Mouse (Mus musculus) midbrain, postnatal 0 days (tissue): Measurements from ENCODE around the gene Mdk. TPM values are rescaled to one million over a fixed set of nuclear protein-coding genes. Genes with fewer than 3 reads are reported as not detected.

Source experiments
- ATAC-seq: fragments of 200-750 bp; cut with Nextera tagmentation; 2 replicates; pipeline ENCODE4 v1.8.0; 2017; ENCODE audit warnings: moderate number of reproducible peaks, mild to moderate bottlenecking, moderate TSS enrichment, moderate library complexity; ENCODE audit not compliant: low FRiP score
- DNase-seq: peaks from one replicate; pipeline ENCODE4 v3.0.0-alpha.2; 2015; ENCODE audit warnings: low spot score
- H3K27ac ChIP-seq: fragments of 300-500 bp; sonication (generic); 2 replicates; pipeline ENCODE4 v1.5.1; 2014; ENCODE audit warnings: low read depth, mild to moderate bottlenecking, low read length, mixed read lengths
- H3K27me3 ChIP-seq: fragments of 300-500 bp; sonication (generic); 2 replicates; pipeline ENCODE4 v1.6.1; 2014; ENCODE audit warnings: low read length, control low read depth, mixed read lengths; ENCODE audit not compliant: insufficient read depth
- H3K36me3 ChIP-seq: fragments of 300-500 bp; sonication (generic); 2 replicates; pipeline ENCODE4 v1.6.1; 2014; ENCODE audit warnings: low read length, control low read depth, mixed read lengths; ENCODE audit not compliant: insufficient read depth
- H3K4me1 ChIP-seq: fragments of 300-500 bp; sonication (generic); 2 replicates; pipeline ENCODE4 v1.6.1; 2014; ENCODE audit warnings: mild to moderate bottlenecking, control low read depth, antibody characterized with exemption, low read length, mixed read lengths; ENCODE audit not compliant: insufficient read depth
- H3K4me2 ChIP-seq: fragments of 300-500 bp; sonication (generic); 2 replicates; pipeline ENCODE4 v1.6.1; 2014; ENCODE audit warnings: low read depth, mild to moderate bottlenecking, low read length, mixed read lengths; ENCODE audit not compliant: poor library complexity, severe bottlenecking
- H3K4me3 ChIP-seq: fragments of 300-500 bp; sonication (generic); 2 replicates; pipeline ENCODE4 v1.5.1; 2014; ENCODE audit warnings: low read depth, mild to moderate bottlenecking, low read length, moderate library complexity
- H3K9ac ChIP-seq: fragments of 300-500 bp; sonication (generic); replicated peaks from 2 replicates; pipeline ENCODE4 v1.6.1; 2014; ENCODE audit warnings: mild to moderate bottlenecking, low read length, moderate library complexity, mixed read lengths; ENCODE audit not compliant: poor library complexity, severe bottlenecking
- H3K9me3 ChIP-seq: fragments of 300-500 bp; sonication (generic); 2 replicates; pipeline ENCODE4 v1.6.1; 2016; ENCODE audit warnings: low read length, control low read depth
- CTCF ChIP-seq: IDR thresholded peaks from 2 replicates; pipeline ENCODE4 v1.5.1; 2016; ENCODE audit warnings: antibody characterized with exemption, mild to moderate bottlenecking
- WGBS: fragments of 180-500 bp; shearing (Covaris S2); extraction: QIAGEN DNeasy Blood & Tissue Kit; methylation state at CpG from one replicate; pipeline ENCODE4 v1.1.7; 2014; 5-methylcytosine and 5-hydroxymethylcytosine counted together
- polyA plus RNA-seq: library from polyadenylated mRNA; unstranded; fragments of >200 nt; fragmentation: Nextera tagmentation; extraction: Ambion mirVana; gene quantifications from 2 replicates; pipeline ENCODE4 v1.2.1, GENCODE M21; 2015
- total RNA-seq: library from RNA; depleted of rRNA; stranded (reverse); fragments of >200 nt; gene quantifications from 2 replicates; pipeline ENCODE4 v1.2.3, GENCODE M21; 2014

Mdk gene
- total and polyA plus RNA-seq, 2 experiments from 2014 or later = 39.0 to 71.4 TPM

DNA sequence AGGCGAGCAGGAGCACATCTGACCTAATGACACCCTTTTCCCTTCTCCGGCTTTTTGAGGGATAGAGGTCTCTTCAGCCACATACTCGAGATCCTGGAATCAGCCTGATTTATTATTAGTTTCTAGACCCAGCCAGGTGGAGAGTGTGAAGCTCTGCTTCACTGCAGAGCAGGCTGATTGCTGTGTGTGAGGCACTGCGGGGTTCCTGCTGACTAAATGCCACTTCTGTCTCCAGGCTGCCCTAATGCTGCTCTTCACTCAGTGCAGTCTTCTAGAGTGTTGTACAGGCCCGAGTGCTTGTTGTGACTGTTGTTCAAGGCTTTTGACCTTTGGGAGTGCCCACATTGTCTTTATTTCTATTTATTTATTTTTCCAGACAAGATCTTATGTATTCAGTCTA is 29.8 kb downstream of the Mdk start:
- DNase-seq (no peak), ATAC-seq (no peak)
- Histone ChIP-seq H3K4me2 (no peak overlapping the region), H3K4me3 (no peak overlapping the region), H3K9ac (no peak overlapping the region), H3K27ac (no peak overlapping the region), H3K4me1 (no peaks in the 10 kb centered on the region), H3K36me3 (peaks cover 4% of the 10 kb centered on the region; the same call in 1 of the 2 replicates), H3K9me3 (no peaks in the 10 kb centered on the region), H3K27me3 (no peaks in the 10 kb centered on the region)
- WGBS = 62% methylated on average over 5 of the region's 5 CpGs
- no peak for TF ChIP-seq CTCF

GRCm38 (mm10) chr2:91900431-91900830 is 31.7 kb downstream of the Mdk start:
- Histone ChIP-seq H3K9me3 (no peaks in the 10 kb centered on the region), H3K9ac (no peak overlapping the region), H3K27me3 (no peaks in the 10 kb centered on the region), H3K4me1 (no peaks in the 10 kb centered on the region), H3K4me3 (no peak overlapping the region), H3K27ac (no peak overlapping the region), H3K36me3 (no peaks in the 10 kb centered on the region), H3K4me2 (no peak overlapping the region)
- TF ChIP-seq CTCF = no peak
- no peak for ATAC-seq
- 94% methylated on average over 8 of the region's 8 CpGs for WGBS
- DNase-seq = no peak

DNA sequence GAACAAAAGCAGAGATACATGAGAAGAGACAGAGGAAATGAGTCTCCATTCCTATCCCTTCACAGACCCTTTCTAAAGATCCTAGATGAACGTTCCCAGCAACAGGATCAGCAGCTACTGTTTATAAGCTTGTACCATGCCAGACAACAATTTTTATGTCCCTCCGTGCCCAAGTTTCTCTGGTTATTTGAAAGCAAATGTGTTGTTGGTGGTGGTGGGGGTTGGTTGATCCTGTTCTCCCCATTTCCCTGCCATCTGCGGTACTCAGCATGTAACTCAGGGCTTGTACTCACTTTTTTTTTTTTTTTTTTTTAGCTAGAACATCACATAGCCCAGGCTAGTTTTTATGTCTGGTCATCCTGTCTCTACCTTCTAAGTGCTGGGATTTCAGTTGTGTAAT is 33.0 kb downstream of the Mdk start:
- no peaks in the 10 kb centered on the region for H3K9me3 ChIP-seq
- WGBS = 90% methylated on average over 3 of the region's 3 CpGs
- H3K4me2 ChIP-seq = no peak overlapping the region
- H3K4me3 ChIP-seq = no peak overlapping the region
- H3K4me1 ChIP-seq = no peaks in the 10 kb centered on the region
- ATAC-seq (no peak), DNase-seq (no peak)
- no peaks in the 10 kb centered on the region; the same call in 1 of the 2 replicates for H3K36me3 ChIP-seq
- H3K9ac ChIP-seq = no peak overlapping the region
- no peak overlapping the region for H3K27ac ChIP-seq
- H3K27me3 ChIP-seq = no peaks in the 10 kb centered on the region
- TF ChIP-seq CTCF = no peak

- ATAC-seq = no peak
Observed at GRCm38 (mm10) chr2:91897968-91898367, 34.1 kb downstream of the Mdk start.

GRCm38 (mm10) chr2:91895401-91895800 is 36.7 kb downstream of the Mdk start:
- DNase-seq (no peak), ATAC-seq (no peak)
- Histone ChIP-seq H3K4me1 (no peaks in the 10 kb centered on the region), H3K9ac (no peak overlapping the region), H3K4me3 (no peak overlapping the region), H3K36me3 (no peaks in the 10 kb centered on the region; the same call in 1 of the 2 replicates), H3K4me2 (no peak overlapping the region), H3K9me3 (no peaks in the 10 kb centered on the region), H3K27ac (no peak overlapping the region), H3K27me3 (no peaks in the 10 kb centered on the region)
- TF ChIP-seq CTCF = no peak
- 96% methylated on average over 3 of the region's 3 CpGs for WGBS

More at GRCm38 (mm10) chr2:91897968-91898367, 34.1 kb downstream of the Mdk start:
- Histone ChIP-seq H3K9ac (no peak overlapping the region), H3K4me2 (no peak overlapping the region), H3K4me3 (no peak overlapping the region), H3K4me1 (no peaks in the 10 kb centered on the region), H3K27me3 (no peaks in the 10 kb centered on the region), H3K27ac (no peak overlapping the region), H3K36me3 (no peaks in the 10 kb centered on the region; the same call in 1 of the 2 replicates), H3K9me3 (no peaks in the 10 kb centered on the region)
- DNase-seq = peak; percentile 19
- no peak for TF ChIP-seq CTCF

GRCm38 (mm10) chr2:91894716-91895115 is 37.4 kb downstream of the Mdk start:
- Histone ChIP-seq H3K4me1 (no peaks in the 10 kb centered on the region), H3K9me3 (no peaks in the 10 kb centered on the region), H3K36me3 (no peaks in the 10 kb centered on the region; the same call in 1 of the 2 replicates), H3K9ac (no peak overlapping the region), H3K27ac (no peak overlapping the region), H3K4me3 (no peak overlapping the region), H3K4me2 (no peak overlapping the region), H3K27me3 (no peaks in the 10 kb centered on the region)
- DNase-seq (no peak), ATAC-seq (no peak)
- 84% methylated on average over 3 of the region's 3 CpGs for WGBS
- no peak for TF ChIP-seq CTCF
